Mouse (Mus musculus) cortical plate, adult 2 months (tissue): ENCODE measurements around the gene Espn.

Experiments used
- CTCF ChIP-seq: fragments of 200-500 bp; IDR thresholded peaks from 2 replicates; pipeline ENCODE4 v1.5.1; 2011; ENCODE audit warnings: mild to moderate bottlenecking, control low read depth, low read length; ENCODE audit not compliant: insufficient read depth; ENCODE audit errors: extremely low read depth
- POLR2A ChIP-seq: fragments of 200-500 bp; IDR thresholded peaks from 2 replicates; pipeline ENCODE4 v1.6.1; 2011; ENCODE audit warnings: mild to moderate bottlenecking, low read length, control low read depth; ENCODE audit not compliant: insufficient read depth; ENCODE audit errors: extremely low read depth

GRCm38 (mm10) chr4:152157779-152158584, 5.8 kb upstream of the Espn start:
- TF ChIP-seq POLR2A, result no peak
- TF ChIP-seq CTCF, result peak; percentile 68
